Mouse (Mus musculus): Measurements from ENCODE around the gene R3hdml.

R3hdml gene

GRCm38 (mm10) chr2:163539321-163540040 is 47.4 kb downstream of the R3hdml start:
- DNase-seq (ENCODE audit: low spot score in 2 of 2) = no peak

- DNase-seq (ENCODE audit: low spot score in 2 of 2) = no peak
Observed at GRCm38 (mm10) chr2:163540231-163541117, 48.4 kb downstream of the R3hdml start.

DNA sequence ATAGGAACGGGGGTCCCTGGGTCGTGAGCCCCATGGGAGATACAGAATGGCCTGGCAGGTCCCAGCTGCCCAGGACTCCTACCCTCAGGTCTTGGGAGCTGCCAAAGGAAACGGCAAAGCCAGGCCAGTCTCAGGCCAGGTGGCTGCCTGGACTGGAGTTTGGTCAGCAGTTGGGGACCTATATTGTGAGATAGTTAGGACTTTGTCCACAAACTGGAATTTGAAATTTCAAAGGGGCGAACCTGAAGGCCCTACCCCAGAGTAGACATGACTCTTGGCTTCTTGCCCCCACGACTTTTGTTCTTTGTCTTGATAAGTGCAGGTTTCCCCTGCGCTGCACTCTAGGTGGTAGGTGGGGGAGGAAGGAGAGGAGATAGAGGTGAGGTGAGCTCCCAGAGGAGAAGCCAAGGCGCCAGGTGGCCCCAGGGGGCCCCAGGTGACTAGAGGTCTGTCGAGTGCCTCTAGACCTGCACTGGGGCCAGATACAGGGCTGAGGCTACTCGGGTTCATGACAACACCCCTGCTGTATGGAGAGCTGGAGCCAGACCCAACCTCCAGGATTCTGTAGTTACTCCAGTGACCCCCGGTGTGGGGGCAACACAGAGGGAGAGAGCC is 49.6 kb downstream of the R3hdml start:
- no peak for DNase-seq (ENCODE audit: low spot score in 2 of 2)

DNA sequence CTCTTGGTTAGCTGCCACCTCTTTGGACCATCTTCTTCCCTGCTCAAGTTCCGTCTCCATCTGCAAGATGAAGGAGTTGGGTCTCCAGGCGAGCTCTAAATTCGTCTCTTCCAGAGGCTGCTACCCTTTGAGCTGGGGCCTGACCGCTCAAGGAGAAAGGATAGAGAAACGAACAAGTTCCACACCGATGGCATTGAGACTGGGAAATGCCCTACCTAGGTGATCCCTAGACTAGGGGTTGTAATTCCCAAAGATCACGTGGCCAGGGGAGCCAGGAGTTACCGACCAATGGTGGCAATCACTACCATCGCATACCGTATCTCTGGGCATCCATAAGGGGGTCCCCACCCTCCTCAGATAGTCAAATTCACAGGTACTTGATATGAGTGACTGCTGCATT is 50.6 kb downstream of the R3hdml start:
- DNase-seq (ENCODE audit: low spot score in 2 of 2) = no peak

- DNase-seq (ENCODE audit: low spot score in 2 of 2) = no peak
Observed at GRCm38 (mm10) chr2:163546623-163547318, 54.7 kb downstream of the R3hdml start.

- DNase-seq (ENCODE audit: low spot score in 2 of 2) = no peak
Observed at GRCm38 (mm10) chr2:163548822-163549221, 56.7 kb downstream of the R3hdml start.

DNA sequence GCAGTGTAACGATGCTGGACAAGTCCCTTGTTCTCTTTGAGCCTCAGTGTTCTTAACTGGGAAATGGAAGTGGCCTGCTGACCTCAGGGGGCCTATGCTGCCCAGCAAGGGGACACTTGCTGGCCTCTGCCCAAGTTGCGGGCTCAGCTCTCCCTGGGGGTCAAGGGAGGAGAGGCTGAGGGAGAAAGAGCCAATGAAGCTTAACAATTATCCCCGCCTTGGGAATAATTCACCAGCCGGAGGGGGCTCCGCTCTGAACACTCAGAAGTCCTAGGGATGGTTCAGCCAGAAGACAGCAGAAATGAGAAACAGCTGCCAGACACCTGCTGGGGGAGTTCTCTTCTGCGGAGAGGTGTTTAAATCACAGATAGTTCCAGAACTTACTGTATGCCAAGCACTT is 57.7 kb downstream of the R3hdml start:
- DNase-seq (ENCODE audit: low spot score in 2 of 2) = no peak
